Mouse (Mus musculus) ES-E14 (cell line): ENCODE measurements at regions not wholly inside any gene's neighbourhood (a gene's known extent, or its start where the extent isn't known, plus 50 kb on each side); places are given as distances from the start of the nearest gene placed in this dataset.

Experiments
- CHD2 ChIP-seq: IDR thresholded peaks from 2 replicates; pipeline ENCODE4 v1.6.1; 2014; ENCODE audit warnings: mild to moderate bottlenecking, low read depth, low read length, inconsistent platforms
- HCFC1 ChIP-seq: IDR thresholded peaks from 2 replicates; pipeline ENCODE4 v1.6.1; 2012; ENCODE audit warnings: low read length, inconsistent platforms, borderline replicate concordance; ENCODE audit not compliant: insufficient read depth
- MAFK ChIP-seq: IDR thresholded peaks from 2 replicates; pipeline ENCODE4 v1.6.1; 2014; ENCODE audit warnings: mild to moderate bottlenecking, low read depth, low read length, inconsistent platforms; ENCODE audit not compliant: insufficient read depth
- ZC3H11A ChIP-seq: IDR thresholded peaks from 2 replicates; pipeline ENCODE4 v1.6.1; 2012; ENCODE audit warnings: low read depth, mild to moderate bottlenecking, inconsistent platforms, low read length, borderline replicate concordance
- ZNF384 ChIP-seq: IDR thresholded peaks from 2 replicates; pipeline ENCODE4 v1.6.1; 2012; ENCODE audit warnings: low read depth, low read length, inconsistent platforms

GRCm38 (mm10) chr10:84088799-84089778 lies 351.3 kb downstream of the Nuak1 start:
- TF ChIP-seq CHD2 = no peak
- TF ChIP-seq ZNF384 = no peak
- no peak for TF ChIP-seq HCFC1
- TF ChIP-seq ZC3H11A = no peak
- TF ChIP-seq MAFK = no peak
